Mouse (Mus musculus) embryonic facial prominence, embryonic 12.5 days (tissue): ENCODE data around the gene Uqcr11. TPM values are rescaled to one million over a fixed set of nuclear protein-coding genes. Genes with fewer than 3 reads are reported as not detected.

Experiments used
- ATAC-seq: fragments of 200-750 bp; cut with Nextera tagmentation; 2 replicates; pipeline ENCODE4 v1.8.0; 2017; ENCODE audit not compliant: insufficient number of reproducible peaks, insufficient read depth, low FRiP score, low TSS enrichment
- H3K27ac ChIP-seq: fragments of 300-500 bp; sonication (generic); 2 replicates; pipeline ENCODE4 v1.5.1; 2016; ENCODE audit warnings: mild to moderate bottlenecking
- H3K27me3 ChIP-seq: fragments of 300-500 bp; sonication (generic); 2 replicates; pipeline ENCODE4 v1.6.1; 2016; ENCODE audit warnings: mild to moderate bottlenecking, moderate library complexity
- H3K36me3 ChIP-seq: fragments of 300-500 bp; sonication (generic); 2 replicates; pipeline ENCODE4 v1.6.1; 2016; ENCODE audit warnings: mild to moderate bottlenecking
- H3K4me1 ChIP-seq: fragments of 300-500 bp; sonication (generic); 2 replicates; pipeline ENCODE4 v1.6.1; 2016
- H3K4me2 ChIP-seq: fragments of 300-500 bp; sonication (generic); replicated peaks from 2 replicates; pipeline ENCODE4 v1.6.1; 2016; ENCODE audit warnings: mild to moderate bottlenecking, moderate library complexity
- H3K4me3 ChIP-seq: fragments of 300-500 bp; sonication (generic); 2 replicates; pipeline ENCODE4 v1.5.1; 2016; ENCODE audit warnings: mild to moderate bottlenecking
- H3K9ac ChIP-seq: fragments of 300-500 bp; sonication (generic); 2 replicates; pipeline ENCODE4 v1.6.1; 2016; ENCODE audit warnings: mild to moderate bottlenecking, moderate library complexity
- H3K9me3 ChIP-seq: fragments of 300-500 bp; sonication (generic); 2 replicates; pipeline ENCODE4 v1.6.1; 2016; ENCODE audit warnings: mild to moderate bottlenecking, moderate library complexity
- WGBS: fragments of 180-500 bp; shearing (Covaris S2); methylation state at CpG from one replicate; pipeline ENCODE4 v1.1.7; 2016; 5-methylcytosine and 5-hydroxymethylcytosine counted together
- polyA plus RNA-seq: library from polyadenylated mRNA; unstranded; fragments of >200 nt; fragmentation: Nextera tagmentation; extraction: Ambion mirVana; gene quantifications from 2 replicates; pipeline ENCODE4 v1.2.1, GENCODE M21; 2016

Uqcr11 gene
- polyA plus RNA-seq, 1 experiment from 2014 or later = 403 TPM

DNA sequence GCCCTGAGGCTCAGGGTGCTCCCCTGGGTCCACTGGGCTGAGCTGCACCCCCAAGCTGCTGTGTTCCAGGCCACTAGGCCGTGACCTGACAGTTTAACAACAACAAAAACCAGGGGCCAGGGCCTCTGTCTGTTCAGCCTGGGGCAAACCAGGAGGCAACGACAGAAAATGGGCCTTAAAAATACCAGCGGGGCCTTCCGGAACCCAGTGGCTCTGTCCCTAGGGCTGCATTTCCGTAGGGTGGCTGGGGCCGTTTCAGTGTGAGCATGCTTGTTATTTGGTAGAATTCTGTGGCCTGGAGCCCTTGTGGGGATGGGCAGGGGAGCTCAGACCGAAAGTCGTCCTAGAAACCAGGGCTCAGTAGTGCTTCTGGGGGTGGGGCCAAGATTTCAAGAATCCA is 23.2 kb upstream of the Uqcr11 start:
- Histone ChIP-seq H3K27me3 (no peaks in the 10 kb centered on the region), H3K9me3 (0 out of 2 replicates have a peak, but pooled peaks cover 7% of the 10 kb centered on the region), H3K4me1 (peaks cover 8% of the 10 kb centered on the region), H3K36me3 (peaks cover 64% of the 10 kb centered on the region), H3K4me2 (no peak overlapping the region), H3K9ac (0 out of 2 replicates have a peak overlapping the region, but pooled peaks have one; percentile 19), H3K27ac (no peak overlapping the region), H3K4me3 (no peak overlapping the region)
- ATAC-seq = no peak
- 83% methylated on average over 8 of the region's 8 CpGs for WGBS

GRCm38 (mm10) chr10:80425041-80425440 is 18.4 kb upstream of the Uqcr11 start:
- H3K9ac ChIP-seq = no peak overlapping the region
- H3K4me2 ChIP-seq = no peak overlapping the region
- 0 out of 2 replicates have a peak overlapping the region, but pooled peaks have one; percentile 1 for H3K4me3 ChIP-seq
- no peaks in the 10 kb centered on the region for H3K4me1 ChIP-seq
- no peak for ATAC-seq
- no peak overlapping the region for H3K27ac ChIP-seq
- H3K36me3 ChIP-seq = peaks cover 99% of the 10 kb centered on the region
- H3K27me3 ChIP-seq = no peaks in the 10 kb centered on the region
- 94% methylated on average over 3 of the region's 3 CpGs for WGBS
- H3K9me3 ChIP-seq = 0 out of 2 replicates have a peak, but pooled peaks cover 7% of the 10 kb centered on the region

- WGBS = 46% methylated on average over 4 of the region's 4 CpGs
- H3K4me2 ChIP-seq = no peak overlapping the region
- H3K9ac ChIP-seq = no peak overlapping the region
- H3K9me3 ChIP-seq = 0 out of 2 replicates have a peak, but pooled peaks cover 7% of the 10 kb centered on the region
- peaks cover 99% of the 10 kb centered on the region for H3K36me3 ChIP-seq
- 0 out of 2 replicates have a peak, but pooled peaks cover 9% of the 10 kb centered on the region for H3K4me1 ChIP-seq
- no peak overlapping the region for H3K27ac ChIP-seq
- no peak for ATAC-seq
- no peak overlapping the region for H3K4me3 ChIP-seq
- no peaks in the 10 kb centered on the region for H3K27me3 ChIP-seq
Observed at GRCm38 (mm10) chr10:80423562-80423961, 16.9 kb upstream of the Uqcr11 start.

GRCm38 (mm10) chr10:80421651-80422472 is 15.2 kb upstream of the Uqcr11 start:
- no peaks in the 10 kb centered on the region for H3K27me3 ChIP-seq
- no peak for ATAC-seq
- no peak overlapping the region for H3K9ac ChIP-seq
- peaks cover 99% of the 10 kb centered on the region for H3K36me3 ChIP-seq
- 91% methylated on average over 9 of the region's 9 CpGs for WGBS
- no peak overlapping the region for H3K4me3 ChIP-seq
- no peak overlapping the region for H3K27ac ChIP-seq
- H3K4me1 ChIP-seq = 0 out of 2 replicates have a peak, but pooled peaks cover 9% of the 10 kb centered on the region
- H3K4me2 ChIP-seq = no peak overlapping the region
- H3K9me3 ChIP-seq = 0 out of 2 replicates have a peak, but pooled peaks cover 7% of the 10 kb centered on the region

- Histone ChIP-seq H3K27ac (no peak overlapping the region), H3K4me2 (no peak overlapping the region), H3K9ac (no peak overlapping the region), H3K36me3 (peaks cover 99% of the 10 kb centered on the region), H3K4me3 (no peak overlapping the region), H3K27me3 (no peaks in the 10 kb centered on the region), H3K4me1 (0 out of 2 replicates have a peak, but pooled peaks cover 9% of the 10 kb centered on the region), H3K9me3 (0 out of 2 replicates have a peak, but pooled peaks cover 7% of the 10 kb centered on the region)
- WGBS = 89% methylated on average over 8 of the region's 8 CpGs
- ATAC-seq = no peak
Observed at GRCm38 (mm10) chr10:80421208-80421607, 14.6 kb upstream of the Uqcr11 start.

DNA sequence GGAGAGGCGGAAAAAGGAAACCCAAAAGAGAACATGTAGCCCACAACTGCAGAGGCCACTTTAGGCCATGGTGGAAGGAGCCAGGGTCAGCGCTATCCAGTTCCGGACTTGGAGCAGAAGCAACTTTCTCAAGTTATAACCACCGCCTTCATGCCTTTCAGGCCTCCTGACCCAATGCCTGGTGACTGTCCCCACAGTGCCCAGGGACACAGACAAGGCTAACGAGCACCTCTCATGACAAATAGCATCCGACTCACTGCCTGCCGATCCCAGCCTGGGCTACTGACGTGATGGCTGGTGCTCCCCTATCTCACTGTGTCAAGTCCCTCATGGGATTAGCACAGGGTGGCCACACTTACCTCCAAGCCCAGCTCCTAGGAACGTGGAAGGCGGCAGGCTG is 14.1 kb upstream of the Uqcr11 start:
- Histone ChIP-seq H3K9ac (no peak overlapping the region), H3K36me3 (peaks cover 99% of the 10 kb centered on the region), H3K4me3 (no peak overlapping the region), H3K27me3 (no peaks in the 10 kb centered on the region), H3K9me3 (0 out of 2 replicates have a peak, but pooled peaks cover 6% of the 10 kb centered on the region), H3K4me1 (0 out of 2 replicates have a peak, but pooled peaks cover 9% of the 10 kb centered on the region), H3K27ac (no peak overlapping the region), H3K4me2 (no peak overlapping the region)
- ATAC-seq = no peak
- 95% methylated on average over 10 of the region's 10 CpGs for WGBS

DNA sequence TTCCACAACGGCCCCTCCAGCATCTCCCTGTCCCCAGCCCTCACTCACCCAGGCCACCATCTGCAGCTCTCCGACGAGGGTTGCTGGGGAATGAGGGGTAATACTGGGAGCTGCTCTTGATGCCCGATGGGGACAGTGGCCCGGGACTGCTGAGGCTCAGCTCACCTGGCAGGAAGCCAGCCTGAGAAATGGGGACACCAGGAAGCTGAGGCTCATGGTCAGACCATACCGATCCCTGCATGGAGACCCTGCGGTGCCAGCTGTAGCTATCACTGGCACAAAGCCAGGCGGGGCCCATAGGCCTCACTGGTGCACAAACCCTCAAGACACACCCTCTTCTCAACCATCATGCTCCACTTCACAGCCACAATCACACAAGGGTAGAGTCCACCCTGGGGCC is 12.8 kb upstream of the Uqcr11 start:
- H3K4me1 ChIP-seq = 0 out of 2 replicates have a peak, but pooled peaks cover 9% of the 10 kb centered on the region
- no peaks in the 10 kb centered on the region for H3K27me3 ChIP-seq
- H3K4me2 ChIP-seq = no peak overlapping the region
- H3K9me3 ChIP-seq = no peaks in the 10 kb centered on the region
- H3K9ac ChIP-seq = no peak overlapping the region
- WGBS = 91% methylated on average over 8 of the region's 8 CpGs
- no peak overlapping the region for H3K4me3 ChIP-seq
- H3K27ac ChIP-seq = 0 out of 2 replicates have a peak overlapping the region, but pooled peaks have one; percentile 19
- ATAC-seq = no peak
- H3K36me3 ChIP-seq = peaks cover 99% of the 10 kb centered on the region

DNA sequence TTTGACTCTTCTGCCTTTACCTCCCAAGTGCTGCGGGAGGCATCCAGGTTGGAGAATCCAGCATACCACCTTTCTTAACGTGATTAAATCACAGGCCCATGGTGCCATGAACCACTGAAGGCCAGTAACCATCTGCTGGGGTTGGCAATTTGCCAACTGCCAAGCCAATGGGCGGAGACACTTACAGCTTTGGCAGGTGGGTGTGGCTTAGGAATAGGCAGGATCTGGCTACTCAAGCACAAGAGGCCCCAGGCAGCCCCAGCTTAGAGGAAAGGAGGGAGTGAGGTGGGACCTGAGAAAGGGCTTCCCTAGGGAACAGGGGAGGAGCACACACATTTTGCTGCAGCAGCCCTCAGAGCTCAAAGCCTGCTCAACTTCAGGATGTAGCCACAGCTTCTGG is 11.7 kb upstream of the Uqcr11 start:
- H3K9me3 ChIP-seq = no peaks in the 10 kb centered on the region
- ATAC-seq = no peak
- WGBS = 83% methylated on average over 3 of the region's 3 CpGs
- no peaks in the 10 kb centered on the region for H3K27me3 ChIP-seq
- peak overlapping the region; percentile 38; the same call in 1 of the 2 replicates for H3K27ac ChIP-seq
- H3K4me3 ChIP-seq = no peak overlapping the region
- H3K9ac ChIP-seq = no peak overlapping the region
- peaks cover 99% of the 10 kb centered on the region for H3K36me3 ChIP-seq
- no peak overlapping the region for H3K4me2 ChIP-seq
- 0 out of 2 replicates have a peak, but pooled peaks cover 9% of the 10 kb centered on the region for H3K4me1 ChIP-seq

- Histone ChIP-seq H3K27me3 (no peaks in the 10 kb centered on the region), H3K4me3 (no peak overlapping the region), H3K27ac (no peak overlapping the region), H3K36me3 (peaks cover 99% of the 10 kb centered on the region), H3K9me3 (no peaks in the 10 kb centered on the region), H3K4me2 (no peak overlapping the region), H3K4me1 (0 out of 2 replicates have a peak, but pooled peaks cover 9% of the 10 kb centered on the region), H3K9ac (no peak overlapping the region)
- no peak for ATAC-seq
- 100% methylated on average over 1 of the region's 1 CpGs for WGBS
Observed at GRCm38 (mm10) chr10:80417841-80418240, 11.2 kb upstream of the Uqcr11 start.

- no peak overlapping the region for H3K9ac ChIP-seq
- H3K9me3 ChIP-seq = no peaks in the 10 kb centered on the region
- no peaks in the 10 kb centered on the region for H3K27me3 ChIP-seq
- WGBS = 89% methylated on average over 10 of the region's 10 CpGs
- 0 out of 2 replicates have a peak, but pooled peaks cover 9% of the 10 kb centered on the region for H3K4me1 ChIP-seq
- no peak for ATAC-seq
- H3K4me3 ChIP-seq = no peak overlapping the region
- peaks cover 100% of the 10 kb centered on the region for H3K36me3 ChIP-seq
- H3K4me2 ChIP-seq = no peak overlapping the region
- no peak overlapping the region for H3K27ac ChIP-seq
Observed at GRCm38 (mm10) chr10:80417371-80417770, 10.7 kb upstream of the Uqcr11 start.

GRCm38 (mm10) chr10:80415566-80415965 is 8.9 kb upstream of the Uqcr11 start:
- ATAC-seq = no peak
- WGBS = 90% methylated on average over 7 of the region's 7 CpGs
- H3K36me3 ChIP-seq = peaks cover 100% of the 10 kb centered on the region
- H3K9ac ChIP-seq = no peak overlapping the region
- 0 out of 2 replicates have a peak, but pooled peaks cover 9% of the 10 kb centered on the region for H3K4me1 ChIP-seq
- no peaks in the 10 kb centered on the region for H3K9me3 ChIP-seq
- no peak overlapping the region for H3K27ac ChIP-seq
- H3K4me2 ChIP-seq = no peak overlapping the region
- H3K27me3 ChIP-seq = no peaks in the 10 kb centered on the region
- 0 out of 2 replicates have a peak overlapping the region, but pooled peaks have one; percentile 2 for H3K4me3 ChIP-seq
